Mouse (Mus musculus) kidney, postnatal 36 days (tissue): ENCODE data around the gene Rlf.
"Not testable (repeated sequence)": the region's sequence is repeated elsewhere in the genome, so short reads cannot be mapped to it uniquely, and the experiment has no call there.

Source experiments
- DNase-seq, 2 experiments: peaks; one replicate each; pipeline ENCODE4 v3.0.0; 2021 to 2022; ENCODE audit warnings: mixed read lengths in 2 of 2

Rlf gene

GRCm38 (mm10) chr4:121214793-121215304 lies at the start of gene Rlf:
Gene Rlf (minus strand): TSS chr4:121215084.
- peak; percentile 98 to 100 for DNase-seq

- DNase-seq = no peak
Measured at GRCm38 (mm10) chr4:121241612-121242000, 26.7 kb upstream of the Rlf start.

DNA sequence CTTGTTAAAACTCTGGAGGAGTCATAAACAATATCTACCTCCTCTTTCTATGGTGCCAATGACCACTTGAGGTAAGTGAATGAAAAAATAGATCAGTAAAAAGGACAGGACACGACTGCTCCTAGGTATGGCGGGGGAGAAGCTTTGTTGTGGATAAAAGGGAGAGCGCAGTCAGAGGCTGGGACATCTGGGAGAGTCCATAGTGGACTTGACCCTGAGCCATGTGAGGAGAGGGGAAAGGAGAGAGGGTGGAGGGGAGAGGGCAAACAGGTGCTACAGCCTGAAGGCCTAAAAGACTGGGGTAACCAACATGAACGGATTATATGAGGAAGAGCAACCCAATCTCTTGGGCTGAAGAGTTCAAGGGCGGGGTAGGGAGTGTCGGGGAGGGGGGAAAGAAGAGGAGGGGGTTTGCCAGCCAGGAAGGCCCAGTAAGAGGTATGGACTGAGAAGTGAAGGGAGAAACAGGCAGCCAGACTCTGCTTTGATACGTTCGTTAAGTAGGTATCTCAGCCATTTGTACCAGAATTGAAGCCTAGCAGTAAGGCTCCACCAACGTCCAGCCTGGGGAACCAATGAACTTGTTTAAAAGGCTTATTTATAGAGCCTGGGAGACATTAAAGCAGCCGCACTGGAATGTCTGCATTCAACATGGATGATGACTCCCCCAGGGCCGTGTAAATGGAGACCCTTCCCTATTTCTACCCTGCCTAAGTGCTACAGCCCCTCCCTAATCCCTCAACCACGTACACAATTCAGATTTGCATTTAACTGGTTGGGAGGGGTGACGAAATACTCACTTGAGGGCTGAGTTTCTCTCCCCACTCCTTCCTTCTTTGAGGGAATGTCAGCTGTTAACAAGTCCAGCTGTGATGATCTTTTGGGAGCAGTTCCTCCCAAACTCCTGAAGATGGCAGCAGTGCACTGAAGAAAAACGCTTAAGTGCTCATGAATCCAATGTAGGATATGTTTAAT lies 26.0 kb upstream of the Rlf start:
- peak in 1 of 2 experiments; percentile 7 for DNase-seq

GRCm38 (mm10) chr4:121239878-121240277 lies 25.0 kb upstream of the Rlf start:
- no peak for DNase-seq

- DNase-seq = peak; percentile 26 to 77
Measured at GRCm38 (mm10) chr4:121231772-121232414, 17.0 kb upstream of the Rlf start.

GRCm38 (mm10) chr4:121230943-121231614 lies 16.2 kb upstream of the Rlf start:
- DNase-seq = no peak

DNA sequence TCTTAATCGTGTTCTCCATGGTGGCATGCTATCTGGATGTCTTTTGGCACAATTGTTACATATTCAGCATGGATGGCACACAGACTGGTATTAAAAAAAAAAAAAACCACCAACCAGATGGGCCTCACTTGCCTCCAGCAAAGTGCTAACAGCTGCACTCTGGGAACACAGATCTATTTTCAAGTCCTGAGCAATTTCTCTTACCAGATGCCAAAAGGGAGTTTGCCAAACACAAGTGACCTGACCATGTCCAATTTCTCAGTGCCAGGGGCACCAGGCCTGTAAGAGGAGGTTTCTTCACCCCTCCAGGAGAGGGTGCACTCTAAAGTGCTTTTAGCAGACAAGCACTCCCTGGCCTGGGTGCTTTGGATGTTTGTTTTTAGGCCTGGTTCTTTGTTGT lies 12.2 kb upstream of the Rlf start:
- no peak for DNase-seq

- no peak for DNase-seq
Measured at GRCm38 (mm10) chr4:121225177-121225576, 10.3 kb upstream of the Rlf start.

DNA sequence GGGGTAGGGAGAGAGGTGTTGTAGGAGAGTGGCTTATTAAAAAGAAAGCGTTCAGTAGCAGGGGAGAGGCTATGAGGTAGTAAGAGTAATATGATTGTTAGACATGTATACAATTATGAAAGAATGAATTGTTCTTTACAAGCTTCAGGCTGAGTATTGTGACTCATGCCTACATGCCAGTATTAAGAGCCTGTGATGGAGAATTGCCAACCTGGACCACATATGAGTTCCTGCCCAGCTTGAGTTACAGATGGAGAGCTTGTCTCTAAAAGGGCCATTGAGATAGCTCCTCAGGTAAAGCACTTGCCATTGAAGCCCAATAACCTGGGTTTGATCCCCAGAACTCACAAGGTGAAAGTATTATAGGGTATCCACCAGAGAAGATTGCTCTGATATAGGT lies 8.3 kb upstream of the Rlf start:
- no peak for DNase-seq

DNA sequence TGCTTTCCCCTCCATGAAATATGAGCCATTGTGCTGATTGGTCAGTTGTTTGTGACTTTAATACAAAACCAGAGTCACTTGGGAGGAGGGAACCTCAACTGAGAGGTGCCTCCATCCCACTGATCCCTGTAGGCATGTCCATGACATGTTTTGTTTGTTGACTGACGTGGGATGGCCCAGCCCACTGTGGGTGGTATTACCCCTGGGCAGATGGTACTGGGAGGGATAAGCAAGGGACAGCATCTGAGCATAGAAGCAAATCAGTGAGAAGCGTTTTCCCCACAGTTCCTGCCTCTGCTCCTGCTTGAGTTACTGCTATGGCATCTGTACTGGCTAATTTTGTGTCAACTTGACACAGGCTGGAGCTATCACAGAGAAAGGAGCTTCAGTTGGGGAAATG lies 1.3 kb upstream of the Rlf start:
- no peak for DNase-seq

DNA sequence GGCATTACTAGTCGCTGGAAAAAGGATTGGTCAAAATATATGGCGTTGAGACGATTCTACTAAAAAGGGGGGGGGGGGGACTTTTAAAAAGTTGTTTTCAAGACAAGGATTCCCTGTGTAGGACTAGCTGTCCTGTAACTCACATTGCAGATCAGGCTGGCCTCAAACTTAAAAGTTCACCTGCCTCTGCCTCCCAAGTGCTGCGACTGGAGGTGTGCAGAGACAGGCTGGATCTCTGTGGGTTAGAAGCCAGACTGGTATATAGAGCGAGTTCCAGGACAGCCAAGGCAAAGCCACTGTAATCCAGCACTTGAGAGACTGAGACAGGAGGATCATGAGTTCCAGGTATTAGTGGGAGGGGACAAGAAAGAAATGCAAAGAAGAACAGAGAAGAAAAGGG lies 605 bp upstream of the Rlf start:
- DNase-seq = no peak

DNA sequence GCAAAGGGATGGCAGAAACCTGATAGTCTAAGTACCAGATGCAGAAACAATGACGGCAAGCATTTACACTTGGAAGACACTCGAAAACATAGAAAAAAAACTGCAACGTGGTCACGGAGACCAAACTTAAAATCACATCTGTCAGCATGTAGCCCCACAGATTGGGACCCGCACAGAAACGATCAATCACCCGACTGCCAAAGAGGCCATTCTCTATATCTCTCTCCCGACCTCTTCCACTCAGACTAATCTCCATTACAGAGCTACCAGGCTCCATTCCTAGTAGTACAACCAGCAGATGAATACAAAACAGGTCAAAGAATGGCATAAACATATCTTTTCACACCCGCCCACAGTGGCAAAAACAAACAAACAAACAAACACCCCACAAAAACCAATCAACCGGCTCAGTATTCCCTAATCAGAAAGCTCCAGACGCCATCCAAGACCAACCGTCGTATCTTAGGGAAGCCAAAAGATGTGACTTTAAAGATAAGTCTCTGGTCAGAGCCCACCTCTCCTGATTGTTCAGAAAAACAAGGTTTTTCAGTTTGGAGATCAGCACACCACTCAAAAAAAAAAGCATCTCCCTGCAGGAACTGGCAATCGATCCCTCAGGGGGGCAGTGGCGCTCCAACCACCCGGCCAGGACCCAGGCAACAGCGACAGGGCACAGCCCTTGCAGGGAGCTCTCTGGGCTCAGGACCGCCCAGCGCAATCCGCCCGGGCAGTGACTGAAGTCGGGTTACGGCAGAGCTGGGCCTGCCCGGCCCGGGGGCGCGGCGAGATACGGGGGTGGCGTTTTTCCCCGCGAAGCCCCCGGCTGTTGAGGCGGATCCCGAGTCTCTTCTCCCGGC lies 720 bp downstream of the Rlf start:
- DNase-seq = peak; percentile 56 to 74

- DNase-seq = no peak
Measured at GRCm38 (mm10) chr4:121208911-121209310, 6.0 kb downstream of the Rlf start.

DNA sequence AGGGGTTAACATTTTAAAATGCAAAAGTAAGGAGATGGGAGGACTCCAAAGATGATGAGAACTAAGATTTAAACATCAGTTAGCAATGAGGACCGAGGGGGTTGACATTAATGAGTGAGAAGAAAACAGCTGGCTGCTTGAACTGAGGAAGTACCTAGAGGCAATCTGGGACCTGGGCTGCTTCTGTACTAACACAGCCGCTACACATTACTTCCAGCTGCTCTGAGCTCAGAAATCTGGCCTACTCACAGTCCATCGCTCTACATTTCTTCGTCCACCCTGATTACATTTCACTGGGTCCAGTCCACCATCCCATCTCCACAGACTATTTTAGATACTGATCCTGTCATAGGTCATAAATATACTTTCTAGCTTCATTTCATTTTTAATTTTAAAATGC lies 17.0 kb downstream of the Rlf start:
- no peak for DNase-seq

DNA sequence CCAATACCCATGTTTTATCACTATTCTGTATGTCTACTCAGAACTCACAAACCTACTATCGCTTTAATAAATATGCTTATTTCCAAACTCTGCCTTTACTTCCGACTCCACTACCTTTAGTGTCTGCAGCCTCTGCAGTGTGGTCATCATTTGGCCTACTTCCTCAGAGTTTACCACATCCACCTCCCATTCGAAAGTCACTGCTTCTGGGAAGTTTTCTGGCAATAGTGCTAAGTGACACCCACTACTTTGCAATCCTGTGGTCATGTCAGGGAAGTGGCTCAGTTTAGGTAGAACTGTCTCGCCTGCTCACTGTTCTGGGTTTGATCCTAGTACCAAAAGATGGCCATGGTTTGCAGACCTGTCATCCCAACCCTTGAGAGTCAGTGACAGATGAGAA lies 17.9 kb downstream of the Rlf start:
- no peak for DNase-seq

DNA sequence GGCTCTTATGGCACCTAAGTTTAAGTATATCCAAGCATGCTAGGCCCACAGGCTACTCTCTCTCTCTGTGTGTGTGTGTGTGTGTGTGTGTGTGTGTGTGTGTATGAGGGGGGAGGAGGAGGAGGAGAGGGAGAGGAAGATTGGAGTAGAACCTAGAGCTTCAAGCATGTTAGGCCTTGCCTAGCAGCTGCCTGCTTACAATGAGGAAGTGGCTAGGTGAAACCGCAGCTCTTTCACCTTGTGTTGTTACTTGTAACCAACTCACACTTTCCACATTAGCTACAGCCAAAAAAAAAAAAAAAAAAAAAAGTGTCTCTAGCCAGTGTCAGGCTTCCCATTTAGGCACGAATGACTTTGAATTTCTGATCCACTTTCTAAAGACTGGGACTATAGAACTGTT lies 18.7 kb downstream of the Rlf start:
- DNase-seq = no peak

- no peak for DNase-seq
Measured at GRCm38 (mm10) chr4:121194736-121195135, 20.1 kb downstream of the Rlf start.

DNA sequence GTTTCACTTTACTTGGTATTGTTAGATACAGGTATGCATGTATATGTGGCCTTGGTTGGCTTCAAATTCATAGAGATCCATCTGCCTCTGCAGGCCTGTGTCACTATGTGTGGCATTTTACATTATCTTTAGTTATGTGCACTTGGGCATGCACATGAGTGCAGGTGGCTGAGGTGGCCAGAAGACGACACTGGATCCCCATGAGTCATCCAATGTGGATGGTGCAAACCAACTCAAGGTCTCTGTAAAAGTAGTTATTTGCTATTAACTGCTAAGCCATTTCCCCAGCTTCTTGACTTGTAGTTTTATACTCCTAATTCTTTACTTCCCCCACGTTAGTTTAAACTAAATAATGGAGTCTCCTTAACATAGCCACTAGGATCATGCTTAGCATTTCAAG lies 22.6 kb downstream of the Rlf start:
- DNase-seq = no peak

DNA sequence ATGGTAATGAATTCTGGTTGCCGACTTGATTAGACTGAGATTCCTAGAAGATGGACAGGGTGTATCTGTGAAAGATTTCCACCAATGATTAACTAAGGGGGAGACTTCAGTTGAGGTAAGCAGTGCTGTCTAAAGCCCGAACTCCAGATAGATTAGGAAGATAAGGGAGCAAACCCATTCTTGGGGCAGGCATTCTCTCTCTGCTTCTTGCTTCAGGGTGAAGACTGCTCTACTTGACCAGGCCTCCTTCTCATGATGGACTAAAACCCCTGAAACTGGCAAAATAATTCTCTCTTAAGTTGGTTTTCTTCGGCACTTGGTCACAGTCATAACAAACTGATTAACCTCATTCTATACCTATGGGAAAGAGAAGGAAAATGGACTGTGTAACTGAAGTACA lies 25.5 kb downstream of the Rlf start:
- no peak for DNase-seq

- no peak for DNase-seq
Measured at GRCm38 (mm10) chr4:121179669-121180068, 35.2 kb downstream of the Rlf start.

GRCm38 (mm10) chr4:121167656-121168055 lies 47.2 kb downstream of the Rlf start:
- peak; percentile 19 to 58 for DNase-seq

- DNase-seq = not testable (repeated sequence)
Measured at GRCm38 (mm10) chr4:121166697-121167096, 48.2 kb downstream of the Rlf start.
